Mouse (Mus musculus) lung, postnatal 14 days (tissue): Measurements from ENCODE around the gene Arhgap27.
A peak's percentile ranks its signal among the peaks of the same experiment; 100 is the strongest.
"Not testable (repeated sequence)": the region's sequence is repeated elsewhere in the genome, so short reads cannot be mapped to it uniquely, and the experiment has no call there.

Experiments
- DNase-seq: peaks from one replicate; pipeline ENCODE4 v3.0.0; 2021

Arhgap27 gene

GRCm38 (mm10) chr11:103292152-103292889 is 71.2 kb downstream of the Arhgap27 start:
- DNase-seq, result peak; percentile 60

DNA sequence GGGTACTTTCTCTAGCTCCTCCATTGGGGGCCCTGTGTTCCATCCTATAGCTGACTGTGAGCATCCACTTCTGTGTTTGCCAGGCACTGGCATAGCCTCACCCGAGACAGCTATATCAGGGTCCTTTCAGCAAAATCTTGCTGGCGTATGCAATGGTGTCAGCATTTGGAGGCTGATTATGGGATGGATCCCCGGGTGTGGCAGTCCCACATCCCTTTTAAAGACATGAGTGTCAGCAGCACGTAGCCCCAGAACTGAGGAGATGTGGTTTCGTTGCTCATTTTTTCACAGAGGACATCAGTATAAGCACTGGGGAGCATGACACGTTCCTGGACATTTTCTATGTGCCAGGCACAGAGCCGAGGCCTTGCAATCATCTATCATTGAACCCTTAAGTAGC is 72.7 kb downstream of the Arhgap27 start:
- DNase-seq, result not testable (repeated sequence)

DNA sequence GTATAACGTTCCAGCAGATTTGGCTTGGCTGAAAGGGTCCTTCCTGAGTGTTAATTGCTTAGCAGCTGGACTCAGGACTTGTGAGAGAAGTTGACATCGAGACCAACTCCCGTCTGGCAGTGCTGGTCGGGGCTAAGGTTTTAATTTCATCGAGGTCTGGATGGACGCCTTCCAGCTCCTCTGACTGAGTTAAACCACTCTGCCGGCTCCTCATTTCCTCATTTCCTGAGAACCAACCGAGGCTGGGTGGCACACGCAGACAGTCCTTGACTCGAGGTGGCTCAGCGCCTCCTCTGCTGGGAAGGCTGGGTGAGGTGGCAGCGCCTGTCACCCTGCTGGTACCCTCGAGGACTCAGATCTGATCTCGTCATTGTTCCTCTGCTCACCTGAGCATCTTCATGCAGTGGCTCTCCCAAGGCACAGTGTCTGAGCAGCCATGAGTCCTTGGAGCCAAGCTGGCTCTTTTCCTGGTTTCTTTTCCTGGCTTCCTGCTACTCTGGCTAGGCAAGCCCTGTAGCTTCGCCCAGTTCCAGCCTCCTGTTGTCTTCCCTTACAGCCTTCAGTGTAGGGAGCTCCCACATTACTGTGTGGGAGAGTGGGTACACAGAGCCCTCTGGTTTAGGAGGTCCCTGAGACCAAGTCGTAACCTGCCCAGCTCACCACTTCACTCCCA is 75.1 kb downstream of the Arhgap27 start:
- peak; percentile 27 for DNase-seq

- no peak for DNase-seq
These were observed 76.6 kb downstream of the Arhgap27 start for GRCm38 (mm10) chr11:103286910-103287309.

- DNase-seq, result peak; percentile 67
These were observed 77.5 kb downstream of the Arhgap27 start for GRCm38 (mm10) chr11:103285951-103286350.

DNA sequence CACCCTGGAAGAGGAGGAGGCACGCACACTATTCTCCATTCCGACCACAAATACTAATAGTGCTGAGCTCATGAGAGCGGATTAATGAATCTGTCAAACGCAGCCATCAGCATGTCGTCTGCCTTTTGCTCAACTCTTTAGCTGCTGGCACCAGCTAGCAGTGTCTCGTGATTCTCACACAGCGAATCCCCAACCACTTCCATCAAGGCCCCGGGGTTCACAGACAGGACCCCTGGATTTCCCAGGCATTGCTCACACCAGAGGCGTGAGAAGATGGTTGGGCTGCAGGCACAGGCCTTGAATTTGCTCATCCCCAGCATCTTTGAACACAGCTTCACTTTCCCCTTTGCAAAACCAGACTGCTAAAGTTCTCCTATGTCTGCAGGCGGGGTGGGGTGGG is 78.2 kb downstream of the Arhgap27 start:
- DNase-seq, result no peak

- DNase-seq, result no peak
These were observed 81.7 kb downstream of the Arhgap27 start for GRCm38 (mm10) chr11:103281784-103282183.
